Comparison of ENCODE assay signal across 9 mouse cellular contexts in genomic region chr15:85208332-85208731, GRCm38 (mm10). TPM values are rescaled to one million over a fixed set of nuclear protein-coding genes. Genes with fewer than 3 reads are reported as not detected.
DNase-seq lines count a peak whose midpoint lies in the region; ATAC-seq lines count a peak whose summit lies in the region.
"Had no signal": no experiment of that assay in that cellular context is flagged by ENCODE, and none has a peak within 500 bp of the region (broad histone marks: within the 10 kb centered on the region; RNA-seq: fewer than 3 reads in every experiment).

No protein-coding gene starts in this region.

- no peaks in the 10 kb centered on the region for H3K9me3 ChIP-seq in liver, embryonic 12.5 days (replicated peaks)
- no peaks in the 10 kb centered on the region for H3K9me3 ChIP-seq in embryonic facial prominence, embryonic 15.5 days (replicated peaks)
- H3K9me3 ChIP-seq in intestine, embryonic 14.5 days (ENCODE audit: control insufficient read depth, low read length), result peaks cover 5% of the 10 kb centered on the region; the same call in 1 of the 2 replicates
- no peaks in the 10 kb centered on the region for H3K9me3 ChIP-seq in neural tube, embryonic 14.5 days (ENCODE audit: control insufficient read depth, low read length)

- 15% methylated on average over 10 of the region's 10 CpGs for WGBS in liver, embryonic 12.5 days (ENCODE audit: insufficient replicate concordance)
- WGBS in embryonic facial prominence, embryonic 15.5 days, result 6% methylated on average over 10 of the region's 10 CpGs
- 3% methylated on average over 10 of the region's 10 CpGs for WGBS in intestine, embryonic 14.5 days
- 34% methylated on average over 10 of the region's 10 CpGs for WGBS in neural tube, embryonic 14.5 days

- DNase-seq in liver, result no peak
- DNase-seq in intestine, embryonic 14.5 days (ENCODE audit: low spot score), result peak; percentile 65
- no peak for DNase-seq in right cerebral cortex, postnatal 36 days (ENCODE audit: low spot score in 2 of 2)
- no peak for DNase-seq in spleen, adult 12 weeks (ENCODE audit: low spot score)

- H3K36me3 ChIP-seq in liver, embryonic 12.5 days, result peaks cover 5% of the 10 kb centered on the region; the same call in 1 of the 2 replicates
- peaks cover 29% of the 10 kb centered on the region for H3K36me3 ChIP-seq in embryonic facial prominence, embryonic 15.5 days
- H3K36me3 ChIP-seq in intestine, embryonic 14.5 days (ENCODE audit: control insufficient read depth, insufficient read depth, low read length), result peaks cover 13% of the 10 kb centered on the region
- no peaks in the 10 kb centered on the region for H3K36me3 ChIP-seq in neural tube, embryonic 14.5 days (ENCODE audit: control insufficient read depth, insufficient read depth, low read length)

- peaks cover 24% of the 10 kb centered on the region for H3K4me1 ChIP-seq in liver, embryonic 12.5 days
- peaks cover 56% of the 10 kb centered on the region for H3K4me1 ChIP-seq in embryonic facial prominence, embryonic 15.5 days
- H3K4me1 ChIP-seq in intestine, embryonic 14.5 days (replicated peaks; ENCODE audit: control insufficient read depth, insufficient read depth, low read length), result peaks cover 22% of the 10 kb centered on the region
- peaks cover 12% of the 10 kb centered on the region; the same call in 1 of the 2 replicates for H3K4me1 ChIP-seq in neural tube, embryonic 14.5 days (ENCODE audit: control insufficient read depth, insufficient read depth, low read length)

- H3K4me2 ChIP-seq in liver, embryonic 12.5 days, result 0 out of 2 replicates have a peak overlapping the region, but pooled peaks have one; percentile 13
- peak overlapping the region; percentile 92 for H3K4me2 ChIP-seq in embryonic facial prominence, embryonic 15.5 days (replicated peaks)
- H3K4me2 ChIP-seq in intestine, embryonic 14.5 days (ENCODE audit: low read length), result peak overlapping the region; percentile 54
- H3K4me2 ChIP-seq in neural tube, embryonic 14.5 days (ENCODE audit: low read depth, low read length), result peak overlapping the region; percentile 9; the same call in 1 of the 2 replicates

- ATAC-seq in liver, embryonic 12.5 days, result no peak
- no peak for ATAC-seq in embryonic facial prominence, embryonic 15.5 days (ENCODE audit: insufficient number of reproducible peaks, low FRiP score, low TSS enrichment, low read depth)
- no peak for ATAC-seq in intestine, embryonic 14.5 days (replicated peaks; ENCODE audit: low FRiP score, low TSS enrichment, low read depth)
- no peak for ATAC-seq in neural tube, embryonic 14.5 days (ENCODE audit: low read depth)
- no peak for ATAC-seq in granulocyte monocyte progenitor cell, adult 5-6 weeks (replicated peaks; ENCODE audit: poor library complexity, severe bottlenecking)

- H3K4me3 ChIP-seq in liver, embryonic 12.5 days, result no peak overlapping the region
- H3K4me3 ChIP-seq in embryonic facial prominence, embryonic 15.5 days (replicated peaks), result peak overlapping the region; percentile 79
- peak overlapping the region; percentile 67 for H3K4me3 ChIP-seq in intestine, embryonic 14.5 days (ENCODE audit: low read depth, low read length)
- H3K4me3 ChIP-seq in neural tube, embryonic 14.5 days (ENCODE audit: low read depth, low read length), result no peak overlapping the region

- no peak overlapping the region for H3K9ac ChIP-seq in liver, embryonic 12.5 days
- H3K9ac ChIP-seq in embryonic facial prominence, embryonic 15.5 days, result peak overlapping the region; percentile 79; the same call in 1 of the 2 replicates
- H3K9ac ChIP-seq in intestine, embryonic 14.5 days (ENCODE audit: low read length), result peak overlapping the region; percentile 87
- H3K9ac ChIP-seq in neural tube, embryonic 14.5 days (replicated peaks; ENCODE audit: low read depth, low read length), result no peak overlapping the region

- H3K27me3 ChIP-seq in liver, embryonic 12.5 days (replicated peaks), result peaks cover 45% of the 10 kb centered on the region
- H3K27me3 ChIP-seq in embryonic facial prominence, embryonic 15.5 days, result no peaks in the 10 kb centered on the region
- no peaks in the 10 kb centered on the region for H3K27me3 ChIP-seq in intestine, embryonic 14.5 days (replicated peaks; ENCODE audit: control insufficient read depth, insufficient read depth, low read length)
- H3K27me3 ChIP-seq in neural tube, embryonic 14.5 days (ENCODE audit: control insufficient read depth, insufficient read depth, low read length), result no peaks in the 10 kb centered on the region

- H3K27ac ChIP-seq in liver, embryonic 12.5 days, result 0 out of 2 replicates have a peak overlapping the region, but pooled peaks have one; percentile 22
- H3K27ac ChIP-seq in embryonic facial prominence, embryonic 15.5 days (replicated peaks), result peak overlapping the region; percentile 89
- peak overlapping the region; percentile 93 for H3K27ac ChIP-seq in intestine, embryonic 14.5 days (ENCODE audit: low read depth)
- H3K27ac ChIP-seq in neural tube, embryonic 14.5 days (ENCODE audit: low read depth, low read length), result no peak overlapping the region; the same call in 1 of the 2 replicates

RNA-seq across cellular contexts. Expression of gene Fbln1, which starts 2.6 kb away (rescaled TPM):
- polyA plus RNA-seq in liver, embryonic 12.5 days (2016; fragmentation: Nextera tagmentation; extraction: Ambion mirVana), result 18.1 and 19.5 TPM in 2 replicates
- 258 and 266 TPM in 2 replicates for polyA plus RNA-seq in embryonic facial prominence, embryonic 15.5 days (2015; fragmentation: Nextera tagmentation; extraction: Ambion mirVana)
- 236 and 255 TPM in 2 replicates for polyA plus RNA-seq in intestine, embryonic 14.5 days (2014; fragmentation: Nextera tagmentation; extraction: Ambion mirVana)
- 17.1 and 64.7 TPM in 2 replicates for polyA plus RNA-seq in neural tube, embryonic 14.5 days (2014; fragmentation: Nextera tagmentation; extraction: Ambion mirVana)
- 0.11 and 0.30 TPM in 2 replicates for total RNA-seq in granulocyte monocyte progenitor cell, adult 5-6 weeks (2014; fragmentation: Nextera tagmentation)
- 0.73 TPM in 1 of 2 replicates, not detected in the other for total RNA-seq in granulocyte monocyte progenitor cell, adult 5-6 weeks (2017)
- total RNA-seq: neutrophil, adult 5-6 weeks had no signal

Comparison
In these comparisons a context has a peak if more than half of its experiments do, and no peak if none do; other contexts are left out.
1. H3K4me2 ChIP-seq: peak in every context shown above with its lines; median percentile 92 in embryonic facial prominence, embryonic 15.5 days; 54 in intestine, embryonic 14.5 days; 13 in liver, embryonic 12.5 days; 9 in neural tube, embryonic 14.5 days.
2. H3K4me3 ChIP-seq: peak in embryonic facial prominence, embryonic 15.5 days (single experiment) and intestine, embryonic 14.5 days (single experiment); none in liver, embryonic 12.5 days (single experiment) and neural tube, embryonic 14.5 days (single experiment).
3. H3K9ac ChIP-seq: peak in embryonic facial prominence, embryonic 15.5 days (single experiment) and intestine, embryonic 14.5 days (single experiment); none in liver, embryonic 12.5 days (single experiment) and neural tube, embryonic 14.5 days (single experiment).